Mouse (Mus musculus) stomach, postnatal 0 days (tissue): ENCODE measurements at regions not wholly inside any gene's neighbourhood (a gene's known extent, or its start where the extent isn't known, plus 50 kb on each side); places are given as distances from the start of the nearest gene placed in this dataset.

Experiments used
- CTCF ChIP-seq: IDR thresholded peaks from 2 replicates; pipeline ENCODE4 v1.5.1; 2016; ENCODE audit warnings: antibody characterized with exemption, low read depth, mild to moderate bottlenecking, moderate library complexity
- EP300 ChIP-seq: optimal IDR thresholded peaks from 2 replicates; pipeline ENCODE3; 2016; ENCODE audit warnings: antibody characterized with exemption

GRCm38 (mm10) chr17:51986920-51987319 lies 153.8 kb upstream of the Satb1 start:
- TF ChIP-seq EP300 = no peak
- no peak for TF ChIP-seq CTCF
